Comparison of ENCODE assay signal across 20 mouse cellular contexts in the genomic region with DNA sequence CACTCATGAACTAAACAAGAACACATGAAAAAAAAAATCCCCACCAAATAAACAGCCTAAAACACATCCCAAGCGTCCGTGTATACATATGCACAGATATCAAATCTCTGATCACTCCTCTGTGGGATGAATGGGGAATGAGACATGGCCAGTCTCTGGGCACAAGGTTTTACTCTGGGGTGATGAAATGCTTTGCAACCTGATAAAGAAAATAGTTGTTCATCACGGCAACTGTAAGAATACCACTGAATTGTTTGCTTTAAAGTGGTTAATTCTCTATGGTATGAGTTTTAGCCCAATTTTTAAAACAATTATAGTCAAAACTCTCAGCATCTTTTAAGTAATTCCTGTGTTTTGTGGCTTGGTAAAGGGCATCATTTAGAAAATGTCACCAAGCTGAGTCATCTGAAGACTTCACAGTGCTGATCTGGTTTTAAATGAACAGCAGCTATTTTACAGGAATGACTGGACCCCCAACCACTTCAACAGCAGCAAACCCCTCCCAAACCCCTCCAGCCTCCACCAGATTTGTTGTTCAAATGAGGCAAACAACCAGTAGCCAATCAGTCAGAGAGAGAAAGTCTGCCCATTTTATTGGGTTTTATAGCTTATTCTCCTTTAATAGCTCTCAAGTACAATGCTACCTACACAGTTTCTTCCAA. TPM values are rescaled to one million over a fixed set of nuclear protein-coding genes. Genes with fewer than 3 reads are reported as not detected.
DNase-seq lines count a peak whose midpoint lies in the region; ATAC-seq and TF ChIP-seq lines count a peak whose summit lies in the region.
"Had no signal": no experiment of that assay in that cellular context is flagged by ENCODE, and none has a peak within 500 bp of the region (broad histone marks: within the 10 kb centered on the region; RNA-seq: fewer than 3 reads in every experiment).

No protein-coding gene starts in this region.

- no peak overlapping the region for H3K4me3 ChIP-seq in lung, postnatal 0 days (ENCODE audit: low read depth, low read length)
- H3K4me3 ChIP-seq in lung, adult 2 months (replicated peaks; ENCODE audit: extremely low read depth, low read depth, low read length), result no peak overlapping the region
- H3K4me3 ChIP-seq in myocyte, result no peak overlapping the region
- H3K4me3 ChIP-seq: forebrain, embryonic 15.5 days; heart, embryonic 10.5 days; hindbrain, embryonic 10.5 days; limb, embryonic 12.5 days; midbrain, embryonic 13.5 days had no signal

- no peak for TF ChIP-seq EP300 in lung, postnatal 0 days (IDR thresholded peaks at IDR 0.05)

- no peak for TF ChIP-seq CTCF in lung, postnatal 0 days (IDR thresholded peaks at IDR 0.05)
- TF ChIP-seq CTCF in lung, adult 2 months (IDR thresholded peaks at IDR 0.05; ENCODE audit: insufficient read depth, low read length), result no peak

- no peak overlapping the region for H3ac ChIP-seq in myocyte (ENCODE audit: control insufficient read depth, insufficient read length)

- no peak for ATAC-seq in lung, postnatal 0 days
- ATAC-seq: forebrain, embryonic 15.5 days; liver, postnatal 0 days; midbrain, embryonic 13.5 days had no signal

- no peak overlapping the region for H3K9ac ChIP-seq in lung, postnatal 0 days (replicated peaks; ENCODE audit: low read depth)
- H3K9ac ChIP-seq: forebrain, embryonic 15.5 days; limb, embryonic 12.5 days; liver, postnatal 0 days; midbrain, embryonic 13.5 days had no signal

- peak overlapping the region; percentile 68 for H3K27ac ChIP-seq in lung, postnatal 0 days (ENCODE audit: low read length)
- H3K27ac ChIP-seq: forebrain, embryonic 15.5 days; hindbrain, embryonic 10.5 days; limb, embryonic 12.5 days; midbrain, embryonic 13.5 days had no signal

- WGBS in lung, postnatal 0 days, result 66% methylated on average over 3 of the region's 3 CpGs
- 66% methylated on average over 3 of the region's 3 CpGs for WGBS in lung, adult 2 months

- no peak overlapping the region for H3K4me2 ChIP-seq in lung, postnatal 0 days (replicated peaks; ENCODE audit: low read depth, low read length)
- H3K4me2 ChIP-seq in myocyte (ENCODE audit: low read depth), result peak overlapping the region; percentile 56
- H3K4me2 ChIP-seq: forebrain, embryonic 15.5 days; limb, embryonic 12.5 days; liver, embryonic 11.5 days; midbrain, embryonic 13.5 days had no signal

- H3K9me3 ChIP-seq in lung, postnatal 0 days (ENCODE audit: low read length), result no peaks in the 10 kb centered on the region
- H3K9me3 ChIP-seq: forebrain, embryonic 15.5 days; heart, embryonic 10.5 days; hindbrain, embryonic 10.5 days; limb, embryonic 12.5 days; midbrain, embryonic 13.5 days had no signal

- no peak for DNase-seq in lung, postnatal 0 days (ENCODE audit: low spot score)
- no peak for DNase-seq in lung, adult 2 months
- peak; percentile 26 for DNase-seq in CD4-positive, CD25-positive, alpha-beta regulatory T cell, adult 2 months (ENCODE audit: low read depth, low spot score)
- DNase-seq in NIH3T3 (ENCODE audit: low read depth), result peak; percentile 30
- no peak for DNase-seq in thymus, postnatal 4 days
- no peak for DNase-seq in gastrocnemius, adult 18-20 months (ENCODE audit: low spot score)
- DNase-seq: cerebellum, adult 2 months; gastrocnemius, postnatal 10 days; kidney, adult 8-10 months; kidney, postnatal 36 days; liver, postnatal 0 days; lung, postnatal 14 days; right cerebral cortex, postnatal 25 days had no signal

- H3K4me1 ChIP-seq in lung, postnatal 0 days (ENCODE audit: insufficient read depth, low read depth, low read length), result no peaks in the 10 kb centered on the region
- H3K4me1 ChIP-seq in lung, adult 2 months (ENCODE audit: control insufficient read depth, insufficient read depth, low read length), result peaks cover 21% of the 10 kb centered on the region
- H3K4me1 ChIP-seq: forebrain, embryonic 15.5 days; midbrain, embryonic 13.5 days had no signal

- no peak for TF ChIP-seq POLR2A in lung, adult 2 months (IDR thresholded peaks at IDR 0.05; ENCODE audit: borderline replicate concordance, extremely low read depth, low read depth, low read length)
- TF ChIP-seq POLR2A in myocyte (IDR thresholded peaks at IDR 0.05; ENCODE audit: insufficient read length, low read depth), result no peak

- H3K36me3 ChIP-seq in lung, postnatal 0 days (ENCODE audit: insufficient read depth, low read length), result peaks cover 4% of the 10 kb centered on the region; the same call in 1 of the 2 replicates
- H3K36me3 ChIP-seq in myocyte (ENCODE audit: control insufficient read depth, insufficient read depth), result peaks cover 5% of the 10 kb centered on the region
- H3K36me3 ChIP-seq: forebrain, embryonic 15.5 days; hindbrain, embryonic 10.5 days; limb, embryonic 12.5 days; midbrain, embryonic 13.5 days had no signal

- no peaks in the 10 kb centered on the region for H3K27me3 ChIP-seq in lung, postnatal 0 days (replicated peaks; ENCODE audit: insufficient read depth, low read length)
- H3K27me3 ChIP-seq in myocyte (ENCODE audit: control insufficient read depth, insufficient read depth, insufficient read length), result no peaks in the 10 kb centered on the region
- H3K27me3 ChIP-seq: forebrain, embryonic 15.5 days; limb, embryonic 12.5 days; midbrain, embryonic 13.5 days had no signal

- peaks cover 9% of the 10 kb centered on the region for H3K79me2 ChIP-seq in myocyte (ENCODE audit: control insufficient read depth, insufficient read depth)

TF ChIP-seq in myocyte, 11 proteins besides CTCF, POLR2A, EP300 and RAD21:
- TF ChIP-seq CEBPB (IDR thresholded peaks at IDR 0.05; ENCODE audit: insufficient read depth, poor library complexity, severe bottlenecking) (peak; percentile 99), USF1 (IDR thresholded peaks at IDR 0.05; ENCODE audit: low read depth) (no peak), TCF12 (IDR thresholded peaks at IDR 0.05; ENCODE audit: insufficient read depth, poor library complexity, severe bottlenecking) (no peak), REST (IDR thresholded peaks at IDR 0.05; ENCODE audit: insufficient read depth, insufficient read length) (no peak), TCF3 (IDR thresholded peaks at IDR 0.05; ENCODE audit: insufficient read length, low read depth) (no peak), E2F4 (IDR thresholded peaks at IDR 0.05; ENCODE audit: insufficient read depth) (no peak), MAX (IDR thresholded peaks at IDR 0.05; ENCODE audit: low read depth) (peak; percentile 15), SRF (IDR thresholded peaks at IDR 0.05; ENCODE audit: control insufficient read depth, insufficient read length, low read depth) (no peak)

RNA-seq across cellular contexts. Expression of gene Ostf1, which starts 33.2 kb away (rescaled TPM):
- polyA plus RNA-seq in lung, postnatal 0 days (2015; fragmentation: Nextera tagmentation; extraction: Ambion mirVana), result 215 and 248 TPM in 2 replicates
- polyA plus RNA-seq in lung, adult 2 months (2012; rRNA removed), result 76.8 and 79.7 TPM in 2 replicates
- 119 TPM for polyA plus RNA-seq in myocyte (2012; fragmentation: generic; extraction: Trizol)
- total RNA-seq in gastrocnemius, adult 18-20 months (2021), result 10 to 100 TPM; 24.2 to 24.3 TPM

RNA-seq across cellular contexts. Expression of gene Nmrk1, which starts 33.4 kb away (rescaled TPM):
- polyA plus RNA-seq in lung, postnatal 0 days (2015; fragmentation: Nextera tagmentation; extraction: Ambion mirVana), result 5.0 and 7.4 TPM in 2 replicates
- 3.0 and 4.7 TPM in 2 replicates for polyA plus RNA-seq in lung, adult 2 months (2012; rRNA removed)
- polyA plus RNA-seq in myocyte (2012; fragmentation: generic; extraction: Trizol), result 2.0 TPM
- total RNA-seq in gastrocnemius, adult 18-20 months (2021), result 1 to 10 TPM; 2.6 to 3.5 TPM

Comparison
In these comparisons a context has a peak if more than half of its experiments do, and no peak if none do; other contexts are left out.
1. DNase-seq: peak in CD4-positive, CD25-positive, alpha-beta regulatory T cell, adult 2 months (single experiment) and NIH3T3 (single experiment); none in lung, postnatal 0 days (single experiment), lung, adult 2 months (single experiment), thymus, postnatal 4 days (single experiment) and gastrocnemius, adult 18-20 months (single experiment).